Mouse (Mus musculus) ZHBTc4 (cell line): ENCODE results near the gene Guf1.

Source experiments
- DNase-seq: peaks from one replicate; pipeline ENCODE4 v3.0.0-alpha.2; 2011; ENCODE audit warnings: low read depth, low spot score

Guf1 gene

GRCm38 (mm10) chr5:69556628-69557403 is at the start of gene Guf1:
Guf1 (plus strand) TSS chr5:69556923.
- peak; percentile 97 for DNase-seq

GRCm38 (mm10) chr5:69507045-69507444 is 49.7 kb upstream of the Guf1 start:
- DNase-seq, result no peak

DNA sequence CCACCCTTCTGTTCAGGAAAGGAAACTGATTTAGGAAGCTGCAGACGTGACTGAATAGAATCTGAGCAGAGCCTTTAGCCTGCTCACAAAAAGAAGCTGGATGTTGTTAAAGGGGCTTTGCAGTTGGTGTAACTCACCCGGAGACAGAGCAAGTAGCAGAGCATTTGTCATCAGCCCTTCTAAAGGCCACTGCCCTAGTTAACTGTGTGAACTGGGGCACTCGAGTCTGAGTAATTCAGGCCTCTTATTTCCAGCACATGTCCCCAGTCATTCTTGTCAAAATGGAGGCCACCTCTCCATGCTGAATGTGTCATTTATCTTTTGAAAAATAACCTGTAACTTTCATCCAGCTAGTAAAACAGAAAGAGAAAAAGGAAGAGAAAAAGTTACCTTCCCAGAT is 45.1 kb upstream of the Guf1 start:
- no peak for DNase-seq

DNA sequence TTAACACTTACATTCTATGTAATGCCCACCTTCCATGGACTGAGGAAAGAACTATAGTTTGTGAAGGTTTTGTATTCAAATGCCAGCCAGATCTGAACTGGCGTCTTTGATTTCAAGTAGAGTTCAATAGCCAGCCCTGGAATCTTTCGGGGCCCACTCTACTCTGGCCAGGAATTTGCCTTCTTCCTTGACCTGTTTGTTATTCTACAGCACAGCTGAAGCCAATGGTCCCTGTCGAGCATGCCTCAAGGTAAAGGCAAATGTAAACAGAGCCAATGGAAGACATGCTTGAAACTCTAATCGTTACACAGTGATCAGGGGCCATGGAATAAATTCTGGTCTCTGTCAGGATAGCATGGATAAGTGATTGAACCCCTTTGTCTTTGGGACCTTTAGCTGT is 44.5 kb upstream of the Guf1 start:
- no peak for DNase-seq

GRCm38 (mm10) chr5:69520661-69521278 is 36.0 kb upstream of the Guf1 start:
- DNase-seq, result peak; percentile 70

DNA sequence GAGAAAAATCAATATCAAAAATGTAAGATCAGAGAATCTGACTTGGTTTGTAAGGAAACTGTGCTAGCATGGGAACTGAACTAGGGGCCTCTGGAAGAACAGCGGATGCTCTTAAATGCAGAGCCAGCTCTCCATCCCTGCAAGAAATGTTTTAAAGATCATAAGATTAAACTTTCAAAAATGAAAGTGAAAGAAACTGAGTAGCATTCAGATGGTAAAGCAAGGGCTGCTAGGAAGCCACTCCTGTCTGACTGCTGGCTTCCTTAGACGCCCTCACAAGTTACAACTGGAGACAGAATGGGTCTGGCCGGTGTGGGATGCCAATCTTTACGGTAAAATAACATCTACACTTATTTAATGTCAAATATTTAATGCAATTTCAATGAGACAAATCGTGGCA is 34.7 kb upstream of the Guf1 start:
- DNase-seq, result no peak

- DNase-seq, result no peak
Observed at GRCm38 (mm10) chr5:69523944-69524343, 32.8 kb upstream of the Guf1 start.

- no peak for DNase-seq
Observed at GRCm38 (mm10) chr5:69541680-69542079, 15.0 kb upstream of the Guf1 start.

GRCm38 (mm10) chr5:69542489-69542888 is 14.2 kb upstream of the Guf1 start, which contains the start of gene Yipf7:
Yipf7 (minus strand) TSS chr5:69542648.
- no peak for DNase-seq

- DNase-seq, result peak; percentile 31
Observed at GRCm38 (mm10) chr5:69557404-69557935, 747 bp downstream of the Guf1 start.

DNA sequence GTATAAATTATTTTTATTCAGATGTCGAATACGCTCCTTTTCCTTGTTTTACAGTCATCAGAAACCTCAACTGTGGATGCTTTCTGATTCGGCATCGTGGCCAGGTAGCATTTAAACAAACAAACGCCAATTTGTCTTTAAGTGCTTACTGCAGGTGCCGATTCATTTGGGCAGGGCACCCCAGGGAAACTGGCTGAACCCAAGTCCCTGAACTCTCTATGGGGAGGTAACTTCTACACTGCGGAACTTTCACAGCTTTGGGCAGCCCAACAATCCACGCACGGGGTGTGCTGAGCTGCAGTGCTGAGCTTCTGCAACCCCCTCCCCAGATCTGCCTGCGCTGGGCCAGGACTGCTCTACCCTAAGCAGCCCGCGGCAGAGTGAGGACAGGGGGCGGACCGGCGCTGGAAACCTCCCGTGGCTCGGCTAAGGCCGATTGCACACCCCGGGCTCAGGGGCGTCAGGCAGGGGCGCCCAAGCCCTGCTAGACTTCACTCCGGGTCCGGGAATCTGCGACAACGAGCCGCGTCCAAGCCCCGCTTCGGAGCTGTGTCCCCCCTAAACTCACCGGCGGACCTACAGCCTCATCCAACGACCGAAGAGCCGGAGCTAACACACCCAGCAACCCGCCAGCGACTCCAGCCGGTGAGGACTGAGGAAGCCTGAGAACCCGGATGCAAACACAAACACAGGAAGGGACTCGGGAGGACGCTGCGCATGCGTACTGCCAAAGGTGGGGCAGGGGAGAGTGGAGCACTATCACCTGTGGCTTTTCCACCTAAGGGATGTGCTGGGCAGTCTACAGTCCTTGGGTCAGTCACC is 35.1 kb downstream of the Guf1 start, which contains the start of gene Gnpda2:
TSS of gene Gnpda2 (minus strand) at position 701 of the 822 bp plus-strand sequence.
- DNase-seq, result peak; percentile 94

GRCm38 (mm10) chr5:69601027-69601426 is 44.3 kb downstream of the Guf1 start:
- peak; percentile 21 for DNase-seq

DNA sequence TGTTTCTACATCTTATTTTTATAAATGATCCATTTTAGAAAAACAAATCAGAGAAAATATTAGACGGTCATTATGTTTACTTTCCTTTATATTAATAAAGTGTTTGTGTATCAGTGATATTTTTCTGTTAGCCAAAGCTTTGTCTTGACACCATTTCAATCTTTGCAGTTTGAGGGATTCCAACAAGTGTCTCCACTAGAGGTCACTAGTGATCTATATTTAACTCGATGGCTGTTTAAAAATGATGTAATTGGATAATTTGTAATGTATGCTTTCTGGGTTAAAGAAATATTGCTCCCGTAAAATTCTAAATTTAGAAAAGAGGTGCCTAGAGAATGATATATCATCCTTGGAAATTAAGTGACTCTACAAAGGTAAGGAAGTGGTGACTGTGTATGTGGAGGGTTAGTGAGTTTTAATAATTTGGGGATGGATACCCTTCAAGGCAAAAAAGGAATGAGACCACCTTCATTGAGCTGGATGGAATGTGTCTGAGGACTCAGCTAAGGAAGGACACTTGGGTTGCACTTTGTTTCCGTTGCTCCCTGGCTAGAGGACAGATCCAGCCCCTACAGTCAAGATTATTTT is 56.6 kb downstream of the Guf1 start:
- peak; percentile 25 for DNase-seq

DNA sequence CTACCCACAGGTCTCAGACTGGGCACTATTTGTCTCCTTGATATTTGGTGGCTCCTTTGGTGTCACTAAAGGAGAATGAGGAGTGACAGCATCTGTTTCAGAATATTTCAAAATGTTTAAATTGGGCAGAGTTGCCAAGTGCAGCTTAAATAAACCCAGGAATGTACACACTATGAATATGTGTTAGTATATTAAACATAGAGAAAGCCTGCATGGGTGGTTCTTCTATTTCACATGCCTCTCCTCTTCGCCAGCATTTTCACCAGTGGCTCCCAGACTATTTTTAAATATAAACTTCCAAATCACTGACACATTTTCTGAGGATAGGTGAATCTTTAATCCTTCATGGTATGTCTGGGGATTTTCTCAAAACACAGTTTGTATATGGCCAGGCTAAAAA is 64.2 kb downstream of the Guf1 start:
- no peak for DNase-seq
